ENCODE assay signal across 8 mouse cellular contexts in the genomic region with DNA sequence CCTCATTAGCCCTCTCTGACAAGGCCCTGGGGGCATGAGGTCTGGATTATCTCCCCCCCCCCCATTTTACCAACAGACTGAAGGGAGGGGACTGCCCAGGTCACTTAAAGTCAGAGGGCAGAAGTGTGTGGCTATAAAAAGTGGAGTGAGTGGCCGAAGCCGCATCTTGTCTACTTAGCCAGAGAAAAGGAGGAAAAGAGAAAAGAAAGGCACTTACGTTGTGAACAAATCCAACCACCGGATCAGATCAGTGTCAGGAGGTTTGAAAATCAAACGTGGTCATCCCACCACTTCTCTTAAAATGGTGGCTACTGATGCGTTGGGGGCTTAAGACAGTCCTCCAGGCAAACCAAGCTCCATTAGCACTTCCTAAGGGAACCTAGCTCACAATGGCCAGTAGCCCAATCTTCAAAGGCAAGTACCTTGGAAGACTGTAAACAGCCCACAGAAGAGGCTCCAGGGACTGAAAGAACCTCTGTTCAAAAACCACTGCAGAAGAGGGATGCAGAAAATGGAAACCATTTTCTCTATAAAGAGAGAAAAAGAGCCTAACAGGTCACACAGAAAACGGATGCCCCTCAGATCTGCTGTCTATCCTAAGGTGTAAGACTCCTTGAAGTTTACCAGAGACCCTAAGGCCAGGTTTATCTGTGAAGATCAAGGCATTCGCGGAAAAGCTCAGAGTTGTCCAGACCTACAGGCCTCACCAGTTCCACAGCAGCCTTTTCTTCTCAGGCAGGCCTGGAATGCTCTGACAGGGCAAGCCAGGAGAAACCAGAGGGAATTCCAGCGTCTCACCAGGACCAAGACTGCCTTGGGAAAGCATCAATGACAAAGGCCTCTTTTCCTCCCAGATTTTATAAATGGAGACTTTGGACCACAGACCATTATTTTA. TPM values are rescaled to one million over a fixed set of nuclear protein-coding genes. Genes with fewer than 3 reads are reported as not detected.
A peak's percentile ranks its signal among the peaks of the same experiment; 100 is the strongest.
DNase-seq lines count a peak whose midpoint lies in the region; ATAC-seq and TF ChIP-seq lines count a peak whose summit lies in the region.

No protein-coding gene starts in this region.

- DNase-seq in lung, postnatal 0 days (ENCODE audit: low spot score) = no peak
- no peak for DNase-seq in lung, postnatal 10 days
- peak; percentile 49 for DNase-seq in embryo, embryonic 9.5 days (ENCODE audit: extremely low spot score)
- peak; percentile 64 for DNase-seq in intestine, embryonic 14.5 days (ENCODE audit: low spot score)
- DNase-seq in urinary bladder, adult 18-20 months (ENCODE audit: low spot score in 2 of 2) = no peak

- TF ChIP-seq EP300 in lung, postnatal 0 days (IDR thresholded peaks at IDR 0.05) = no peak

- H3K4me3 ChIP-seq in lung, postnatal 0 days (ENCODE audit: low read depth, low read length) = peak overlapping the region; percentile 100
- H3K4me3 ChIP-seq in intestine, embryonic 14.5 days (ENCODE audit: low read depth, low read length) = peak overlapping the region; percentile 100
- peak overlapping the region; percentile 100 for H3K4me3 ChIP-seq in neural tube, embryonic 13.5 days

- H3K27me3 ChIP-seq in lung, postnatal 0 days (replicated peaks; ENCODE audit: insufficient read depth, low read length) = no peaks in the 10 kb centered on the region
- H3K27me3 ChIP-seq in intestine, embryonic 14.5 days (replicated peaks; ENCODE audit: control insufficient read depth, insufficient read depth, low read length) = no peaks in the 10 kb centered on the region
- H3K27me3 ChIP-seq in neural tube, embryonic 13.5 days = no peaks in the 10 kb centered on the region

- H3K4me2 ChIP-seq in lung, postnatal 0 days (replicated peaks; ENCODE audit: low read depth, low read length) = peak overlapping the region; percentile 91
- peak overlapping the region; percentile 92 for H3K4me2 ChIP-seq in intestine, embryonic 14.5 days (ENCODE audit: low read length)
- H3K4me2 ChIP-seq in neural tube, embryonic 13.5 days = peak overlapping the region; percentile 97

- ATAC-seq in lung, postnatal 0 days = no peak
- no peak for ATAC-seq in intestine, embryonic 14.5 days (replicated peaks; ENCODE audit: low FRiP score, low TSS enrichment, low read depth)
- ATAC-seq in neural tube, embryonic 13.5 days (ENCODE audit: low read depth) = no peak
- ATAC-seq in frontal cortex, adult (ENCODE audit: low TSS enrichment) = no peak
- ATAC-seq in megakaryocyte-erythroid progenitor cell, adult 5-6 weeks (replicated peaks; ENCODE audit: low FRiP score, low TSS enrichment, poor library complexity, severe bottlenecking) = no peak

- peaks cover 26% of the 10 kb centered on the region for H3K4me1 ChIP-seq in lung, postnatal 0 days (ENCODE audit: insufficient read depth, low read depth, low read length)
- peaks cover 24% of the 10 kb centered on the region for H3K4me1 ChIP-seq in intestine, embryonic 14.5 days (replicated peaks; ENCODE audit: control insufficient read depth, insufficient read depth, low read length)
- H3K4me1 ChIP-seq in neural tube, embryonic 13.5 days (replicated peaks) = peaks cover 30% of the 10 kb centered on the region

- no peaks in the 10 kb centered on the region for H3K36me3 ChIP-seq in lung, postnatal 0 days (ENCODE audit: insufficient read depth, low read length)
- H3K36me3 ChIP-seq in intestine, embryonic 14.5 days (ENCODE audit: control insufficient read depth, insufficient read depth, low read length) = no peaks in the 10 kb centered on the region
- no peaks in the 10 kb centered on the region for H3K36me3 ChIP-seq in neural tube, embryonic 13.5 days

- H3K9me3 ChIP-seq in lung, postnatal 0 days (ENCODE audit: low read length) = no peaks in the 10 kb centered on the region
- H3K9me3 ChIP-seq in intestine, embryonic 14.5 days (ENCODE audit: control insufficient read depth, low read length) = no peaks in the 10 kb centered on the region
- no peaks in the 10 kb centered on the region for H3K9me3 ChIP-seq in neural tube, embryonic 13.5 days

- WGBS in lung, postnatal 0 days = 34% methylated on average over 10 of the region's 10 CpGs
- 13% methylated on average over 10 of the region's 10 CpGs for WGBS in intestine, embryonic 14.5 days
- 4% methylated on average over 10 of the region's 10 CpGs for WGBS in neural tube, embryonic 13.5 days

- peak overlapping the region; percentile 98 for H3K9ac ChIP-seq in lung, postnatal 0 days (replicated peaks; ENCODE audit: low read depth)
- H3K9ac ChIP-seq in intestine, embryonic 14.5 days (ENCODE audit: low read length) = peak overlapping the region; percentile 100
- H3K9ac ChIP-seq in neural tube, embryonic 13.5 days = peak overlapping the region; percentile 100

- peak overlapping the region; percentile 99 for H3K27ac ChIP-seq in lung, postnatal 0 days (ENCODE audit: low read length)
- H3K27ac ChIP-seq in intestine, embryonic 14.5 days (ENCODE audit: low read depth) = peak overlapping the region; percentile 100
- peak overlapping the region; percentile 100 for H3K27ac ChIP-seq in neural tube, embryonic 13.5 days (replicated peaks)

- TF ChIP-seq CTCF in lung, postnatal 0 days (IDR thresholded peaks at IDR 0.05) = no peak

RNA-seq across cellular contexts. Expression of a gene that starts 1.5 kb away (rescaled TPM):
- 13.7 and 18.6 TPM in 2 replicates for polyA plus RNA-seq in lung, postnatal 0 days (2015; fragmentation: Nextera tagmentation; extraction: Ambion mirVana)
- 40.3 and 40.5 TPM in 2 replicates for polyA plus RNA-seq in intestine, embryonic 14.5 days (2014; fragmentation: Nextera tagmentation; extraction: Ambion mirVana)
- 31.8 and 37.3 TPM in 2 replicates for polyA plus RNA-seq in neural tube, embryonic 13.5 days (2015; fragmentation: Nextera tagmentation; extraction: Ambion mirVana)
- 127 and 136 TPM in 2 replicates for total RNA-seq in megakaryocyte-erythroid progenitor cell, adult 5-6 weeks (2014; fragmentation: Nextera tagmentation)
- total RNA-seq in megakaryocyte-erythroid progenitor cell, adult 5-6 weeks (2017) = 28.2 and 29.6 TPM in 2 replicates

Comparison
In these comparisons a context has a peak if more than half of its experiments do, and no peak if none do; other contexts are left out.
1. DNase-seq: peak in embryo, embryonic 9.5 days (single experiment) and intestine, embryonic 14.5 days (single experiment); none in lung, postnatal 0 days (single experiment), lung, postnatal 10 days (single experiment) and urinary bladder, adult 18-20 months (0 of 2).
2. Peak in every context shown above with its lines, with median percentiles within 50 percentile points of each other: H3K27ac ChIP-seq, H3K4me2 ChIP-seq, H3K4me3 ChIP-seq and H3K9ac ChIP-seq.